Mouse (Mus musculus): ENCODE data around the gene Prkar2b. TPM values are rescaled to one million over a fixed set of nuclear protein-coding genes. Genes with fewer than 3 reads are reported as not detected.
"Not testable (repeated sequence)": the region's sequence is repeated elsewhere in the genome, so short reads cannot be mapped to it uniquely, and the experiment has no call there.

The Prkar2b gene
- polyA plus RNA-seq, 1 experiment from 2014 or later: 78.2 TPM

GRCm38 (mm10) chr12:32017636-32018375 lies 43.3 kb downstream of the Prkar2b start:
- no peak for ATAC-seq (ENCODE audit: low FRiP score, low read depth)
- Histone ChIP-seq H3K27me3 (replicated peaks) (no peaks in the 10 kb centered on the region), H3K4me1 (peaks cover 6% of the 10 kb centered on the region; the same call in 1 of the 2 replicates), H3K9ac (no peak overlapping the region), H3K27ac (no peak overlapping the region), H3K36me3 (no peaks in the 10 kb centered on the region), H3K9me3 (no peaks in the 10 kb centered on the region), H3K4me3 (no peak overlapping the region), H3K4me2 (replicated peaks) (no peak overlapping the region)
- 72% methylated on average over 7 of the region's 7 CpGs for WGBS

DNA sequence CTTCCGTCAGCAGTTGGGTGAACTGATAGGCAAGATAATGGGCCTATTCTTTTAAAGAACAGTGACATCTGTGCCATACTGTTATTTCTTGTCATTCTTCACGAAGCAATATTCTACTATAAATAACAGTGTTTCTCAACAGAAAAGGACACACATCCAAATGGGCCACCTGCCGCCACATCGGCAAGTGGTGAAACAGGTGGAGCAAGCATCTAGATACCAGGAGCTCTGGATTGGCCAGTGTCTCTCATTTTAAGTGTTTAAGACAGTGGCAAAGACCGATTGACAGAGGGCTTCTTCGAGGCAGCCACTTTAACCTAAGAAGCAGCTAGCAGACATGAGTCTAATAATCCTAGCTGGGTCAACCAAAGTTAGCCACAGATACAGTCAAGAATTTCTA lies 44.6 kb downstream of the Prkar2b start:
- ATAC-seq (ENCODE audit: low FRiP score, low read depth): no peak
- Histone ChIP-seq H3K27me3 (replicated peaks) (no peaks in the 10 kb centered on the region), H3K36me3 (no peaks in the 10 kb centered on the region), H3K9me3 (no peaks in the 10 kb centered on the region), H3K4me1 (peaks cover 6% of the 10 kb centered on the region; the same call in 1 of the 2 replicates), H3K4me2 (replicated peaks) (no peak overlapping the region), H3K27ac (no peak overlapping the region), H3K4me3 (no peak overlapping the region), H3K9ac (no peak overlapping the region)
- WGBS: 76% methylated on average over 6 of the region's 6 CpGs

DNA sequence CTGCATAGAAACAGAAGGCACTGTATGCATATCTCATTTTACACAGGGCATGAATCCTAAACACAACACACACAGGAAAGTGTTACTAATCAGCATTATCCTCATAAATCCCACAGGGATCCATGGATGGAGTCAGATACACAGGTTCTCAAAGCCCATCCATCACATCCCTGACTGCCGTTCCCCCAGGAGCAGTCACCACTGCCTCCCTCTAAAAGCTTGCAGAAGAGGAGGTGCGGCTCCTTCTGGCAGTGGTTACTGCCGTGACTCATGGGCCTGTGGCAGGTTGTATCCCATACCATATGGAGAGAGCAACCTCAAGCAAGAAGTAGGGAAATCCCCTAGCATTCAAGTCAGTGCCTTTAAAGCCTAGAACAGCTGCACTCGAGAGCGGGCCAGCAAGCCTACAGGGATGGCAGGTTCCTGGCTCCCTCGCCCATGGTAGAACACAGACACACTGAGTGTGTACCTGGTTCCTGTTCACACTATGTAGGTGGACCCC lies 45.8 kb downstream of the Prkar2b start:
- Histone ChIP-seq H3K27ac (no peak overlapping the region), H3K9ac (no peak overlapping the region), H3K27me3 (replicated peaks) (no peaks in the 10 kb centered on the region), H3K9me3 (no peaks in the 10 kb centered on the region), H3K4me2 (replicated peaks) (no peak overlapping the region), H3K4me3 (no peak overlapping the region), H3K4me1 (peaks cover 6% of the 10 kb centered on the region; the same call in 1 of the 2 replicates), H3K36me3 (no peaks in the 10 kb centered on the region)
- 39% methylated on average over 6 of the region's 6 CpGs for WGBS
- peak; percentile 68 for ATAC-seq (ENCODE audit: low FRiP score, low read depth)

- Histone ChIP-seq H3K4me2 (replicated peaks) (no peak overlapping the region), H3K4me1 (peaks cover 6% of the 10 kb centered on the region; the same call in 1 of the 2 replicates), H3K27ac (no peak overlapping the region), H3K36me3 (no peaks in the 10 kb centered on the region), H3K4me3 (no peak overlapping the region), H3K9me3 (no peaks in the 10 kb centered on the region), H3K27me3 (replicated peaks) (no peaks in the 10 kb centered on the region), H3K9ac (no peak overlapping the region)
- ATAC-seq (ENCODE audit: low FRiP score, low read depth): no peak
- 60% methylated on average over 7 of the region's 7 CpGs for WGBS
Measured at GRCm38 (mm10) chr12:32014811-32015210, 46.3 kb downstream of the Prkar2b start.

GRCm38 (mm10) chr12:32012169-32012568 lies 48.9 kb downstream of the Prkar2b start:
- Histone ChIP-seq H3K9me3 (no peaks in the 10 kb centered on the region), H3K27ac (no peak overlapping the region), H3K27me3 (replicated peaks) (no peaks in the 10 kb centered on the region), H3K4me1 (peaks cover 6% of the 10 kb centered on the region; the same call in 1 of the 2 replicates), H3K36me3 (no peaks in the 10 kb centered on the region), H3K9ac (no peak overlapping the region), H3K4me3 (no peak overlapping the region), H3K4me2 (replicated peaks) (no peak overlapping the region)
- ATAC-seq (ENCODE audit: low FRiP score, low read depth): no peak
- 57% methylated on average over 2 of the region's 2 CpGs for WGBS

DNA sequence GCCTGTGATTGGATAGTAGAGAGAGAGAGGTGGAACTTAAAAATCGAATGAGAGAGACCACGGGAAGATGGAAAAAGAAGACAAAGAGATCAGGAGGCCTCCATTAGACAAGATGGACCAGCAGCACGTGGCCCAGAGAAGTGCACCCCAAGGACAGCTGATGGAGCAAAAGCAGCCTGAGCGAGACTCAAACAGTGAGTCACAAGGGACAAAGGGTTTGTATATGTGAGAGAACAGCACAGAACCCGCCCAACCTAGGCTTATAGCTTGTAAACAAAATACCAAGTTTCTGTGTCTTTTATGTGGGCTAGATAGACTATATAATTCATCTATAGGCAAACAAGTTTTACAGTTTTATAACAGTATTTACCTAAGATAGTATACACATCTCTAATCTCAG lies 50.0 kb downstream of the Prkar2b start:
- Histone ChIP-seq H3K27me3 (replicated peaks) (no peaks in the 10 kb centered on the region), H3K36me3 (no peaks in the 10 kb centered on the region), H3K4me3 (no peak overlapping the region), H3K27ac (no peak overlapping the region), H3K9ac (no peak overlapping the region), H3K4me1 (peaks cover 6% of the 10 kb centered on the region; the same call in 1 of the 2 replicates), H3K9me3 (no peaks in the 10 kb centered on the region), H3K4me2 (replicated peaks) (no peak overlapping the region)
- ATAC-seq (ENCODE audit: low FRiP score, low read depth): no peak
- WGBS: 87% methylated on average over 5 of the region's 5 CpGs

DNA sequence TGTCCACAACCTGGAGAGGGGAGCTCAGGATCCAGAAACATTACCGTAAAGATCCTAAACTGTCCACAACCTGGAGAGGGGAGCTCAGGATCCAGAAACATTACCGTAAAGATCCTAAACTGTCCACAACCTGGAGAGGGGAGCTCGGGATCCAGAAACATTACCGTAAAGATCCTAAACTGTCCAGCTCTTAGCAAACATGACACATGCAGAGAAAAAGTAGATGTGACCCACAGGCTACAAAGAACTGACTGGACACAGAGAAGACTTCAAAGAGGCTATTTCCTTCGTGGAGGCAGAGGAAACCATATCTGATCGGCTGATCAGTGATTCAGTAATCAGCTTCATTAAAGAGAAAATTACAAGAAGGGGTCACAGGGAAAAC lies 51.1 kb downstream of the Prkar2b start:
- not testable (repeated sequence) for H3K36me3 ChIP-seq; H3K27ac ChIP-seq; H3K9ac ChIP-seq; H3K9me3 ChIP-seq; H3K27me3 ChIP-seq (replicated peaks); H3K4me2 ChIP-seq (replicated peaks); H3K4me1 ChIP-seq; ATAC-seq (ENCODE audit: low FRiP score, low read depth); H3K4me3 ChIP-seq
- 59% methylated on average over 5 of the region's 6 CpGs for WGBS

GRCm38 (mm10) chr12:32009267-32009984 lies 51.7 kb downstream of the Prkar2b start:
- Histone ChIP-seq H3K27me3 (replicated peaks) (no peaks in the 10 kb centered on the region), H3K36me3 (no peaks in the 10 kb centered on the region), H3K9ac (no peak overlapping the region), H3K4me2 (replicated peaks) (no peak overlapping the region), H3K9me3 (no peaks in the 10 kb centered on the region), H3K4me3 (no peak overlapping the region), H3K27ac (no peak overlapping the region), H3K4me1 (no peaks in the 10 kb centered on the region)
- no peak for ATAC-seq (ENCODE audit: low FRiP score, low read depth)
- WGBS: 21% methylated on average over 8 of the region's 8 CpGs

DNA sequence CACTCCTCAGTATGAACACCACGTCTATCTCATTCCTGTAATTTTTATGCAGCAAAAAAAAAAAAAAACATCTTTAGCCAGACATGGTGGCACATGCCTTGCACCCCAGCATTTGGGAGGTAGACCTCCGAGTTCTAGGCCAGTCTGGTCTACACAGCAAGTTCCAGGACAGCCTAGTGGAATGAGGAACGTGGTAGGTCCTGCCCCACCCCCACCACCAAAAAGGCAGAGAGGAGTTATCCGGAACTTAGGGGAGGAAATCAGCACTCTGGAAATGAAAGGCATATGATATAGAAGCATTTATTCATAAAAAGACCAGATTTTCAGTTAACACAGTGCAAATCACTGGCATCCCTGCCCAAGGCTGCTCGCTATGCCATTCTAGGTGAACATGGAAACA lies 52.4 kb downstream of the Prkar2b start:
- H3K4me3 ChIP-seq: no peak overlapping the region

GRCm38 (mm10) chr12:32007646-32008045 lies 53.5 kb downstream of the Prkar2b start:
- Histone ChIP-seq H3K4me2 (replicated peaks) (no peak overlapping the region), H3K4me3 (no peak overlapping the region), H3K27me3 (replicated peaks) (no peaks in the 10 kb centered on the region), H3K27ac (no peak overlapping the region), H3K9me3 (no peaks in the 10 kb centered on the region), H3K36me3 (no peaks in the 10 kb centered on the region), H3K9ac (no peak overlapping the region), H3K4me1 (no peaks in the 10 kb centered on the region)
- 85% methylated on average over 4 of the region's 4 CpGs for WGBS
- ATAC-seq (ENCODE audit: low FRiP score, low read depth): no peak

More for the DNA sequence above, 52.4 kb downstream of the Prkar2b start:
- no peak overlapping the region for H3K9ac ChIP-seq
- H3K27ac ChIP-seq: no peak overlapping the region
- WGBS: 85% methylated on average over 5 of the region's 5 CpGs
- H3K36me3 ChIP-seq: no peaks in the 10 kb centered on the region
- no peaks in the 10 kb centered on the region for H3K27me3 ChIP-seq (replicated peaks)
- no peaks in the 10 kb centered on the region for H3K9me3 ChIP-seq
- ATAC-seq (ENCODE audit: low FRiP score, low read depth): no peak
- H3K4me2 ChIP-seq (replicated peaks): no peak overlapping the region
- no peaks in the 10 kb centered on the region for H3K4me1 ChIP-seq

- Histone ChIP-seq H3K4me3 (no peak overlapping the region), H3K4me2 (replicated peaks) (no peak overlapping the region), H3K9me3 (no peaks in the 10 kb centered on the region), H3K27me3 (replicated peaks) (no peaks in the 10 kb centered on the region), H3K9ac (no peak overlapping the region), H3K4me1 (no peaks in the 10 kb centered on the region), H3K27ac (no peak overlapping the region), H3K36me3 (no peaks in the 10 kb centered on the region)
- ATAC-seq (ENCODE audit: low FRiP score, low read depth): no peak
- 88% methylated on average over 8 of the region's 8 CpGs for WGBS
Measured at GRCm38 (mm10) chr12:32007040-32007439, 54.1 kb downstream of the Prkar2b start.

GRCm38 (mm10) chr12:32006391-32006929 lies 54.6 kb downstream of the Prkar2b start:
- Histone ChIP-seq H3K27me3 (replicated peaks) (no peaks in the 10 kb centered on the region), H3K4me2 (replicated peaks) (no peak overlapping the region), H3K9me3 (no peaks in the 10 kb centered on the region), H3K4me1 (no peaks in the 10 kb centered on the region), H3K27ac (no peak overlapping the region), H3K9ac (no peak overlapping the region), H3K36me3 (no peaks in the 10 kb centered on the region), H3K4me3 (no peak overlapping the region)
- ATAC-seq (ENCODE audit: low FRiP score, low read depth): no peak
- WGBS: 93% methylated on average over 10 of the region's 10 CpGs
